Mouse (Mus musculus) kidney, embryonic 14.5 days (tissue): ENCODE data around the gene Tecpr1. TPM values are rescaled to one million over a fixed set of nuclear protein-coding genes. Genes with fewer than 3 reads are reported as not detected.

Experiments
- ATAC-seq: fragments of 200-750 bp; cut with Nextera tagmentation; 2 replicates; pipeline ENCODE4 v1.8.0; 2017; ENCODE audit warnings: moderate number of reproducible peaks, mild to moderate bottlenecking, moderate TSS enrichment, moderate library complexity; ENCODE audit not compliant: low FRiP score, low TSS enrichment
- H3K27ac ChIP-seq: fragments of 300-500 bp; sonication (generic); 2 replicates; pipeline ENCODE4 v1.5.1; 2014; ENCODE audit warnings: low read depth, mild to moderate bottlenecking, low read length, moderate library complexity, mixed read lengths
- H3K27me3 ChIP-seq: fragments of 300-500 bp; sonication (generic); 2 replicates; pipeline ENCODE4 v1.6.1; 2014; ENCODE audit warnings: mild to moderate bottlenecking, low read length; ENCODE audit not compliant: control insufficient read depth, insufficient read depth
- H3K36me3 ChIP-seq: fragments of 300-500 bp; sonication (generic); 2 replicates; pipeline ENCODE4 v1.6.1; 2014; ENCODE audit warnings: low read length, mixed read lengths; ENCODE audit not compliant: control insufficient read depth, insufficient read depth
- H3K4me1 ChIP-seq: fragments of 300-500 bp; sonication (generic); 2 replicates; pipeline ENCODE4 v1.6.1; 2014; ENCODE audit warnings: low read length, mixed read lengths; ENCODE audit not compliant: control insufficient read depth, insufficient read depth
- H3K4me2 ChIP-seq: fragments of 300-500 bp; sonication (generic); replicated peaks from 2 replicates; pipeline ENCODE4 v1.6.1; 2014; ENCODE audit warnings: low read depth, mild to moderate bottlenecking, low read length
- H3K4me3 ChIP-seq: fragments of 300-500 bp; sonication (generic); 2 replicates; pipeline ENCODE4 v1.5.1; 2014; ENCODE audit warnings: mild to moderate bottlenecking, low read length
- H3K9ac ChIP-seq: fragments of 300-500 bp; sonication (generic); 2 replicates; pipeline ENCODE4 v1.6.1; 2014; ENCODE audit warnings: low read depth, mild to moderate bottlenecking, low read length, moderate library complexity
- H3K9me3 ChIP-seq: fragments of 300-500 bp; sonication (generic); 2 replicates; pipeline ENCODE4 v1.6.1; 2016; ENCODE audit warnings: low read length; ENCODE audit not compliant: control insufficient read depth
- WGBS: fragments of 180-500 bp; shearing (Covaris S2); extraction: QIAGEN DNeasy Blood & Tissue Kit; methylation state at CpG from one replicate; pipeline ENCODE4 v1.1.7; 2014; 5-methylcytosine and 5-hydroxymethylcytosine counted together
- polyA plus RNA-seq: library from polyadenylated mRNA; unstranded; fragments of >200 nt; fragmentation: Nextera tagmentation; extraction: Ambion mirVana; gene quantifications from 2 replicates; pipeline ENCODE4 v1.2.1, GENCODE M21; 2014

Tecpr1 gene
- polyA plus RNA-seq, 1 experiment from 2014 or later, result 16.4 TPM

DNA sequence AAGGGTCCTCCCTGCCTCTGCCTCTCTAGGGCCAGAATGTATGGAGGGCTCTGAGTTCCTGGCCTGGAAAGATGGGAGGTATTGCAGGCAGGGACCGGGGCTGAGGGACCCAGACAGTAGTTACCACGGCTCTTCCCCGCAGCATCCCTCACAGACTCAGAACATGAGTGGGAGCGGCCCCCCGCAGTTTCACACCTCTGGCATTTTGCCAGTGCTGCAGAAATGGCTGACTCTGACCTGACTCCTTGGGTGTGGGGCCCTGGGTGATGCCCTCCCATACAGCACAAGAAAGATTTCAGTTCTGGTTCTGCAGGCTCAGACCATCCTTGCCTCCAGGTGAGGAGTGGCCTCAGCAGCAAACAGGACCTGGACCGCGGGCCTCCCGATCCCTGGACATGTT lies 27.8 kb downstream of the Tecpr1 start:
- Histone ChIP-seq H3K27me3 (no peaks in the 10 kb centered on the region), H3K9me3 (no peaks in the 10 kb centered on the region), H3K4me2 (no peak overlapping the region), H3K4me3 (no peak overlapping the region), H3K36me3 (no peaks in the 10 kb centered on the region; the same call in 1 of the 2 replicates), H3K4me1 (peaks cover under 1% of the 10 kb centered on the region; the same call in 1 of the 2 replicates), H3K27ac (no peak overlapping the region), H3K9ac (no peak overlapping the region)
- 90% methylated on average over 8 of the region's 8 CpGs for WGBS
- no peak for ATAC-seq

DNA sequence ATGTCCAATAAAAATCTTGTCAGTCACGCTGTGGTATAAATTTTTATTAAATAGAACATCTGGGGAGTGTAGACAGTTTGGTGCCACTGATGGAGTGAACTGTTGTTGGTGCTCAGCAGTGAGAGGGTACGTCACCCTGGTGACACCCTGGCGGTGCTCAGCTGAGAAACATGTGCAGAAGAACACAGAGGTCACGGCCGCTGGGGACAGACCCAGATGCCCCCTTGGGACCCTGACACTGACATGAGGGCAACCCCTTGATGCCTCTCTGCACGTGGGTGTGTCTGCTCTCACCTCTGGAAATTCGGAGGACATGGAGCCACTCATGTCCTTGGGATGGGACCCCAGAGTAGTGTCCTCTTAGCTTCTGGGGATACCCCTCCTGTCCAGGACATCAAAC lies 29.0 kb downstream of the Tecpr1 start:
- Histone ChIP-seq H3K4me2 (no peak overlapping the region), H3K36me3 (no peaks in the 10 kb centered on the region; the same call in 1 of the 2 replicates), H3K27me3 (no peaks in the 10 kb centered on the region), H3K9ac (no peak overlapping the region), H3K4me1 (peaks cover 6% of the 10 kb centered on the region; the same call in 1 of the 2 replicates), H3K4me3 (no peak overlapping the region), H3K9me3 (no peaks in the 10 kb centered on the region), H3K27ac (no peak overlapping the region)
- 75% methylated on average over 7 of the region's 7 CpGs for WGBS
- no peak for ATAC-seq

DNA sequence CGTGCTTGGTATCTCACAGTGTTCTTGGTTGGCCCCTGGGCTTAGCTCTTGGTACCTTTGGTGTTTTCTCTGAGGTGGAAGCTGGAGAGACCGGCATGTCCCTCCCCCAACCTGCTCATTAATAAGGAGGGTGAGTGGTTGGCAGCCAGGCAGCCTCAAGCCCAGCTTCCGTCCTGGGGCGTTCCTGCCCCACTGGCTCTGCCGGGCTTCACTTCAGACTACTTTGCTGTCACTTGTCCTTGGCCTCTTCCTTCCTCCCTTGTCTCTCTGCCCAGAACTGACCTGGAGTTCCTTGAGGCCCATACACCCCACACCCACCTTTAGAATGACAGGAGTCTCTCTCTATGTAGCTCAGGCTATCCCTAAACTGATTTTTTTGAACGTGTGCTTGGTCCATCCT lies 30.7 kb downstream of the Tecpr1 start:
- H3K4me1 ChIP-seq, result peaks cover 6% of the 10 kb centered on the region; the same call in 1 of the 2 replicates
- no peaks in the 10 kb centered on the region; the same call in 1 of the 2 replicates for H3K36me3 ChIP-seq
- no peak overlapping the region for H3K4me3 ChIP-seq
- no peak overlapping the region for H3K4me2 ChIP-seq
- H3K9me3 ChIP-seq, result no peaks in the 10 kb centered on the region
- no peaks in the 10 kb centered on the region for H3K27me3 ChIP-seq
- no peak overlapping the region for H3K9ac ChIP-seq
- H3K27ac ChIP-seq, result no peak overlapping the region
- no peak for ATAC-seq
- 75% methylated on average over 6 of the region's 6 CpGs for WGBS

DNA sequence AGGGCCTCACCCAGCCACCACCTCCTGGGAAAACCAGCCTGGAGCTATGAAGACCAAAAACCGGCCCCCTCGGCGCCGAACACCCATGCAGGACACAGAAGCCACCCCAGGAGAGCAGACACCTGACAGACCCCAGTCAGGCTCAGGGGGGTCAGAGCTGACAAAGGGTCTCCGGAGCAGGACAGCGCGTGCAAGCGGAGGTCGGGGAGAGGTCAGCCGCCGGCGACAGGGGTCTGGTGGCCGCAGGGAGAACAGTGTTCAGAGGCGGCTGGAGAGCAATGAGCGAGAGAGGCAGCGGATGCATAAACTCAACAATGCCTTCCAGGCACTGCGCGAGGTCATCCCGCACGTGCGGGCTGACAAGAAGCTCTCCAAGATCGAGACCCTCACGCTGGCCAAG lies 32.4 kb downstream of the Tecpr1 start:
- no peak overlapping the region for H3K4me3 ChIP-seq
- H3K9me3 ChIP-seq, result no peaks in the 10 kb centered on the region
- H3K27me3 ChIP-seq, result no peaks in the 10 kb centered on the region
- no peak overlapping the region for H3K4me2 ChIP-seq
- WGBS, result 54% methylated on average over 23 of the region's 23 CpGs
- no peak for ATAC-seq
- H3K36me3 ChIP-seq, result 0 out of 2 replicates have a peak, but pooled peaks cover under 1% of the 10 kb centered on the region
- H3K27ac ChIP-seq, result no peak overlapping the region
- no peak overlapping the region for H3K9ac ChIP-seq
- H3K4me1 ChIP-seq, result peaks cover 6% of the 10 kb centered on the region; the same call in 1 of the 2 replicates

DNA sequence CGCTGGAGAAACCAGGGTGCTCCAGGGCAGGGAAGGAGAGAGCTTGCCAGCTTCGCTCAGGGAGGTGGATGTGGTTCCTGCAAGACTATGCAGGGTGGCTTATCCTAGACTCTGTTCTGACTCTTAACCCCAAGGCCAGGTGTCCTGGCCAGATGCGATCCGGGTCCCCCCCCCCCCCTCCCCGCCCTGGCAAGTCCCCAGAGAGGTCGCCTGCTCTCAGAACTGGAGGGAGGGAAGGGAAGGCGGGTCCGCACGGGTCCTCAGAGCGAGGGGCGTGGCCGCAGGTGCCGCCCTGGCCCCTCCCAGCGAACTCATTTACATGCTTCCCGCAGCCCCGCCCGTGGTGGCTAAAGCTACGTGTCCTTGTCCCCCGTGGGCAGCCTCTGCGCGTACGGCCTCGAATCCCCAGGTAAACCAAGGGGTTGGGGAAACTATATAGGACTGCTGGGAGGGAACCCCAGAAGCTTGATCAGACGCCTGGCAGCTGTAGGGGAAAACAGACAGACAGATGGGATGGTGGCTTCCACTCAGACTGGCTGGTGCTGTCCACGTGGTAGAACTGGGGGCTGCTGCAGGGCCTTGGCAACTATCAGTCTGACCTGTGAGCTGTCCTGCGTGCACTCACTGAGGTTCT lies 33.3 kb downstream of the Tecpr1 start, which contains the start of gene Bhlha15:
Gene Bhlha15 (plus strand): TSS at position 337 of the 634 bp plus-strand sequence.
- H3K36me3 ChIP-seq, result peaks cover 2% of the 10 kb centered on the region; the same call in 1 of the 2 replicates
- no peak within 1 kb of the TSS for H3K27ac ChIP-seq
- H3K4me2 ChIP-seq, result peak within 1 kb of the TSS; percentile 59
- H3K4me3 ChIP-seq, result peak within 1 kb of the TSS; percentile 27
- H3K9me3 ChIP-seq, result no peaks in the 10 kb centered on the region
- peaks cover 6% of the 10 kb centered on the region; the same call in 1 of the 2 replicates for H3K4me1 ChIP-seq
- ATAC-seq, result peak; percentile 69
- H3K9ac ChIP-seq, result no peak within 1 kb of the TSS
- H3K27me3 ChIP-seq, result no peaks in the 10 kb centered on the region
- 2% methylated on average over 23 of the region's 26 CpGs for WGBS

DNA sequence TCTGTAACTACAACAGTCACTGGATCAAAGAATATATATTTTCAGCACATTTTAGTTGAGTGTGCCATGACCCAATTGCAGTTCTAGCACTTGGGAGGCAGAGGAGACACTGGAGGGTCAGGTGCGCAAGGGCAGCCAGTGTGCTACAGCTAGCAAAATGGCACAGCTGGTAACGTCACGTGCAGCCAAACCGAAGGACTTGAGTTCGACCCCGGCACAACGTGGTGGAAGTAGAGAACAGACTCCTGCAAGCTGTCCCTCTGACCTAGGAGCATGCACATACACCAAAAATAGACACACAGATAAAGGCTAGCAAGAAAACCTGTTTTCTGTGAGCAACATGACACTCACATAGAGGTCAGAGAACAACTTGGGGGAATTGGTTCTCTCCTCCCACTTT lies 34.1 kb downstream of the Tecpr1 start:
- no peak overlapping the region for H3K9ac ChIP-seq
- WGBS, result 75% methylated on average over 7 of the region's 7 CpGs
- H3K9me3 ChIP-seq, result no peaks in the 10 kb centered on the region
- H3K27ac ChIP-seq, result no peak overlapping the region
- no peak for ATAC-seq
- H3K4me1 ChIP-seq, result peaks cover 6% of the 10 kb centered on the region; the same call in 1 of the 2 replicates
- H3K27me3 ChIP-seq, result no peaks in the 10 kb centered on the region
- H3K4me2 ChIP-seq, result no peak overlapping the region
- H3K36me3 ChIP-seq, result peaks cover 6% of the 10 kb centered on the region; the same call in 1 of the 2 replicates
- H3K4me3 ChIP-seq, result no peak overlapping the region

DNA sequence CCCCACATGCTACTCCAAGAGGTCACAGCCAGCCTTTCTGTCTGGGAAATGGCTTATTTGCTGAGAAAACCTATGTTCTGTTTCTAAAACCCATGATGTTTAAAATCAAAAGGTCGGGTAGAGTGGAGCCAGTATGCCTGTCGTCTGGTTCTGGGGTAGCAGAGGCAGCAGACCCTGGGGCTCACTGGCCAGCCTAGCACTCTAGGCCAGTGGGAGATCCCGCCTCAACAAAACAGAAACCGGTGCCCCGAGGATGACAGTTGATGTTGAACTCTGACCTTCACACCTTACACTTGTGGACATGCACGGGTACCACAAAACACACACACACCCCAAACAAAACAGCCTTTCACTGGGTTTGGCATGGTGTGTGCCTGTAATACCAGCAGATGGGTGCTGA lies 35.0 kb downstream of the Tecpr1 start:
- Histone ChIP-seq H3K9me3 (no peaks in the 10 kb centered on the region), H3K27ac (no peak overlapping the region), H3K27me3 (no peaks in the 10 kb centered on the region), H3K4me3 (no peak overlapping the region), H3K4me1 (peaks cover 6% of the 10 kb centered on the region; the same call in 1 of the 2 replicates), H3K4me2 (no peak overlapping the region), H3K36me3 (peaks cover 6% of the 10 kb centered on the region; the same call in 1 of the 2 replicates), H3K9ac (no peak overlapping the region)
- ATAC-seq, result no peak
- 79% methylated on average over 6 of the region's 6 CpGs for WGBS

DNA sequence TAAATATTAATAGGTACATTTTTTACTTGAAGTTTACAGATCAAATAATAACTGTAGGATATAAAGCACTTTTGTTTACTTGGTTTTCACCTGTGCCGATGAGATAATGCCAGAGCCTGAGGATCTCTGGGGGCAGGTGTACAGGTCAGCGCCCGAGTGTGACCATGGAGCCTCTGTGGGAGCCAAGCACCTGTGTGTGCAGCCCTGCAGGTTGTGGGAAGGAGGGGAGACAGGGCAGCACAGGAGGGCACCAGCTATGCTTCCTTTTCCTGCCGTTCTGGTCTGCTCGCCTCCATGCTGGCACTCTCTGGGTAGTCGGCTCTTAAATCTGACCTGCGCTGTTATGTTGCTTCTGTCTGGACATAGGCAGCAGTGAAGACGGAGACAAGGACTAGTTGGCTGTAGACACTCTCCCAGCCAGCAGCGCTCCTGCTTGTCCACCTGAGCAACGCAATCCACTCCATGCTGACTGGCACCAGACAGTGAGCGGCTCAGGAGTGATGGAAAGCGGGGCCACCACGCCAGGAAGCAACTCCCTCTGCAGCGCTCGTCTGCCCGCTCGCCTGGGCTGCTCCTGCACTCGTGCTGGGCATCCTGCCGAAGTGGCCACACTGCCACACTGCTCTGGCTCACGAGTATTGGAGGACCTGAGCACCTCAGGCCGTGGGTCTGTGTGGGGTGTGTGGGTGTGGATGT lies 38.9 kb downstream of the Tecpr1 start:
- Histone ChIP-seq H3K4me3 (no peak overlapping the region), H3K4me1 (no peaks in the 10 kb centered on the region), H3K9ac (no peak overlapping the region), H3K36me3 (peaks cover 7% of the 10 kb centered on the region; the same call in 1 of the 2 replicates), H3K27me3 (no peaks in the 10 kb centered on the region), H3K27ac (no peak overlapping the region), H3K9me3 (no peaks in the 10 kb centered on the region), H3K4me2 (no peak overlapping the region)
- ATAC-seq, result no peak
- WGBS, result 85% methylated on average over 21 of the region's 21 CpGs
